Mouse (Mus musculus) embryonic facial prominence, embryonic 11.5 days (tissue): ENCODE data around the gene Add1. TPM values are rescaled to one million over a fixed set of nuclear protein-coding genes. Genes with fewer than 3 reads are reported as not detected.

Experiments used
- ATAC-seq: fragments of 200-750 bp; cut with Nextera tagmentation; replicated peaks from 2 replicates; pipeline ENCODE4 v1.8.0; 2017; ENCODE audit warnings: low read depth; ENCODE audit not compliant: insufficient number of reproducible peaks, low FRiP score, low TSS enrichment
- DNase-seq: peaks from one replicate; pipeline ENCODE4 v3.0.0-alpha.2; 2015; ENCODE audit warnings: low spot score
- H3K27ac ChIP-seq: fragments of 300-500 bp; sonication (generic); replicated peaks from 2 replicates; pipeline ENCODE4 v1.5.1; 2014; ENCODE audit warnings: mild to moderate bottlenecking, low read depth, low read length, control low read depth
- H3K27me3 ChIP-seq: fragments of 300-500 bp; sonication (generic); 2 replicates; pipeline ENCODE4 v1.6.1; 2014; ENCODE audit warnings: mild to moderate bottlenecking, low read length, moderate library complexity, mixed read lengths; ENCODE audit not compliant: control insufficient read depth, insufficient read depth
- H3K36me3 ChIP-seq: fragments of 300-500 bp; sonication (generic); replicated peaks from 2 replicates; pipeline ENCODE4 v1.6.1; 2014; ENCODE audit warnings: low read depth, mild to moderate bottlenecking, low read length, moderate library complexity, mixed read lengths; ENCODE audit not compliant: control insufficient read depth, insufficient read depth
- H3K4me1 ChIP-seq: fragments of 300-500 bp; sonication (generic); 2 replicates; pipeline ENCODE4 v1.6.1; 2014; ENCODE audit warnings: low read length, mixed read lengths; ENCODE audit not compliant: control insufficient read depth, insufficient read depth
- H3K4me2 ChIP-seq: fragments of 300-500 bp; sonication (generic); 2 replicates; pipeline ENCODE4 v1.6.1; 2014; ENCODE audit warnings: low read depth, mild to moderate bottlenecking, control low read depth, low read length, moderate library complexity
- H3K4me3 ChIP-seq: fragments of 300-500 bp; sonication (generic); 2 replicates; pipeline ENCODE4 v1.5.1; 2014; ENCODE audit warnings: low read depth, low read length, control low read depth
- H3K9ac ChIP-seq: fragments of 300-500 bp; sonication (generic); replicated peaks from 2 replicates; pipeline ENCODE4 v1.6.1; 2014; ENCODE audit warnings: mild to moderate bottlenecking, control low read depth, low read length
- H3K9me3 ChIP-seq: fragments of 300-500 bp; sonication (generic); replicated peaks from 2 replicates; pipeline ENCODE4 v1.6.1; 2016; ENCODE audit warnings: mild to moderate bottlenecking, low read length, inconsistent platforms, mixed read lengths; ENCODE audit not compliant: control insufficient read depth
- WGBS: fragments of 180-500 bp; shearing (Covaris S2); extraction: QIAGEN DNeasy Blood & Tissue Kit; methylation state at CpG from one replicate; pipeline ENCODE4 v1.1.7; 2014; 5-methylcytosine and 5-hydroxymethylcytosine counted together
- polyA plus RNA-seq: library from polyadenylated mRNA; unstranded; fragments of >200 nt; fragmentation: Nextera tagmentation; extraction: Ambion mirVana; gene quantifications from 2 replicates; pipeline ENCODE4 v1.2.1, GENCODE M21; 2014

Gene Add1
- polyA plus RNA-seq, 1 experiment from 2014 or later: 145 TPM

DNA sequence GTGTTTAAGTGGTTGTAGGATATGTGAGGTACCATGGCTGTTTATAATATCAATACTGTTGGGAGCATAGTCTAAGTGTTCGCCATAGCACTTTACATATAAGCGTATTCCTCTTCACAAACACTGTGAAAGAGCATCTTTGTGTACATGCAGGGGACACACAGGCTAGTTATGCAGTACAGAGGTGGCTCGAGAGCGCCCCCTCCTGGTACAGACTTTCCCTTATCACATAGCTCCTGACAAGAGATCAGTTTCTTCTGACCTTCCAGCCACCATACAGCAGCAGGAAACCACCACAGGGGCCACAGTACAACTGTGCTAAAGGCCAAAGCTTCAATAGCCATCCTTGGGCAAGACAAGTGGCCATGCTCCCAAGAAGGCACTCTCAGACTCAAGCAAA, 74.1 kb downstream of the Add1 start:
- ATAC-seq (no peak), DNase-seq (peak; percentile 70)
- Histone ChIP-seq H3K36me3 (peaks cover 8% of the 10 kb centered on the region), H3K9me3 (no peaks in the 10 kb centered on the region), H3K4me1 (no peaks in the 10 kb centered on the region), H3K27me3 (no peaks in the 10 kb centered on the region), H3K4me2 (no peak overlapping the region), H3K9ac (no peak overlapping the region), H3K4me3 (no peak overlapping the region), H3K27ac (no peak overlapping the region)
- WGBS: 48% methylated on average over 4 of the region's 4 CpGs

DNA sequence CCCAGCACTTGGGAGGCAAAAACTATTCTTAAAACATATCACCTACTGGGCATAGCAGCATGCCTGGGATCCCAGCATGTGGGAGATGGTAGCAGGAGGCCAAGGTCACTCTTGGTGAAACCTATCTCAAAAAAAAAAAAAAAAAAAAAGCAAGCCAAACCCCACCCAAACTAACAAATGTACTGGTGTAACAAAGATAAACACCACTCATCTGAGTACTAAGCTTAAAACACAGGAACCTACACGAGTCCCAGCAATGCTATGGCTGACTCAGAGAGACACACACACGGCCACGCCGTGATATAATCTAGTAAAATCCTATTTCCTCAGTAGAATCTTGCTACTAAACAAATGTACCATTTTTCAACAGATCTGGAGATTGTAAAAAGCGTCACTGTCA, 79.5 kb downstream of the Add1 start:
- H3K4me3 ChIP-seq: no peak overlapping the region
- no peak overlapping the region for H3K4me2 ChIP-seq
- no peaks in the 10 kb centered on the region for H3K27me3 ChIP-seq
- H3K9me3 ChIP-seq: no peaks in the 10 kb centered on the region
- no peaks in the 10 kb centered on the region for H3K4me1 ChIP-seq
- H3K9ac ChIP-seq: no peak overlapping the region
- DNase-seq: no peak
- ATAC-seq: no peak
- 93% methylated on average over 5 of the region's 5 CpGs for WGBS
- H3K27ac ChIP-seq: no peak overlapping the region
- peaks cover 15% of the 10 kb centered on the region for H3K36me3 ChIP-seq

DNA sequence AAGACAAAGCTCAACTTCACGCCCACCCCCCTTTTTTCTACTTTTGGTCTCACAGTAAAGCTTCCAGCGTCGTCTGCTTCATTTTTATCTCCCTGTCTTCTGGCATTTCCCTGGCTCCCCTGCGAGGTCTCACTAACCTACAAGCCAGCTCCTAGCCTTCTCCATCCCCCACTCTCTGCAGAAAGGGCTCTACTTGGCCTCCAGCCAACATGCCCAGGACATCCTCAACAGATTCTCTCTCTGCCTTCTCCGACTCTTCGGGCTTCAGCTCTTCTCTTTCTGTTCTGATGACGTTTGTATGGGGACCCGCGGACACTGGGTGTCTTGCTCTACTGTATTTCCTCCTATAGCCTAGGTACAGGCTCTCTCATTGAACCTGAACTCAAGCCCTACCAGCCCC, 81.4 kb downstream of the Add1 start:
- no peak for DNase-seq

DNA sequence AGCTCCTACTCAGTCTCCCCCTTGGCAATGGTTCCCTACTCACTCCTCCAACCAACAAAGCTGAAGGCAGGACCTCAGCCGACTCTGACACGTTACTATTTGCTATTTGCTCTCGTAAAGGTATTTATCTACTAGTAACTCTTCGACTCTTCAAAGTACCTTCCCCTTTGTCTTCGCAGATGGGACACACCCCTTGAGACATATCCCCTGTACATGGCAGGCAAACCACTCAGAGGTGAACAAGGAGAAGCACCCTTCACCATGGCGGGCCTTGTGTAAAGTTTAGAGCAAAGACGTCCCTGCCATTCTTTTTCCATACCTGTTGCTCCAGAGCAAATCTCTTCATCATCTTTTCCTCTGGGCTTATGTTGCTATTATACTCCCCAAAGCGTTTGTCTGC, 84.1 kb downstream of the Add1 start:
- no peaks in the 10 kb centered on the region for H3K4me1 ChIP-seq
- no peak for ATAC-seq
- WGBS: 92% methylated on average over 8 of the region's 8 CpGs
- no peak overlapping the region for H3K27ac ChIP-seq
- no peak overlapping the region for H3K4me3 ChIP-seq
- H3K27me3 ChIP-seq: no peaks in the 10 kb centered on the region
- DNase-seq: no peak
- H3K9ac ChIP-seq: no peak overlapping the region
- no peaks in the 10 kb centered on the region for H3K9me3 ChIP-seq
- H3K36me3 ChIP-seq: peaks cover 9% of the 10 kb centered on the region
- no peak overlapping the region for H3K4me2 ChIP-seq

More for the DNA sequence above, 81.4 kb downstream of the Add1 start:
- H3K9me3 ChIP-seq: no peaks in the 10 kb centered on the region
- no peaks in the 10 kb centered on the region for H3K27me3 ChIP-seq
- H3K4me1 ChIP-seq: no peaks in the 10 kb centered on the region
- H3K9ac ChIP-seq: no peak overlapping the region
- no peak overlapping the region for H3K4me3 ChIP-seq
- H3K4me2 ChIP-seq: no peak overlapping the region
- H3K27ac ChIP-seq: no peak overlapping the region
- H3K36me3 ChIP-seq: peaks cover 13% of the 10 kb centered on the region
- no peak for ATAC-seq
- WGBS: 89% methylated on average over 9 of the region's 9 CpGs

DNA sequence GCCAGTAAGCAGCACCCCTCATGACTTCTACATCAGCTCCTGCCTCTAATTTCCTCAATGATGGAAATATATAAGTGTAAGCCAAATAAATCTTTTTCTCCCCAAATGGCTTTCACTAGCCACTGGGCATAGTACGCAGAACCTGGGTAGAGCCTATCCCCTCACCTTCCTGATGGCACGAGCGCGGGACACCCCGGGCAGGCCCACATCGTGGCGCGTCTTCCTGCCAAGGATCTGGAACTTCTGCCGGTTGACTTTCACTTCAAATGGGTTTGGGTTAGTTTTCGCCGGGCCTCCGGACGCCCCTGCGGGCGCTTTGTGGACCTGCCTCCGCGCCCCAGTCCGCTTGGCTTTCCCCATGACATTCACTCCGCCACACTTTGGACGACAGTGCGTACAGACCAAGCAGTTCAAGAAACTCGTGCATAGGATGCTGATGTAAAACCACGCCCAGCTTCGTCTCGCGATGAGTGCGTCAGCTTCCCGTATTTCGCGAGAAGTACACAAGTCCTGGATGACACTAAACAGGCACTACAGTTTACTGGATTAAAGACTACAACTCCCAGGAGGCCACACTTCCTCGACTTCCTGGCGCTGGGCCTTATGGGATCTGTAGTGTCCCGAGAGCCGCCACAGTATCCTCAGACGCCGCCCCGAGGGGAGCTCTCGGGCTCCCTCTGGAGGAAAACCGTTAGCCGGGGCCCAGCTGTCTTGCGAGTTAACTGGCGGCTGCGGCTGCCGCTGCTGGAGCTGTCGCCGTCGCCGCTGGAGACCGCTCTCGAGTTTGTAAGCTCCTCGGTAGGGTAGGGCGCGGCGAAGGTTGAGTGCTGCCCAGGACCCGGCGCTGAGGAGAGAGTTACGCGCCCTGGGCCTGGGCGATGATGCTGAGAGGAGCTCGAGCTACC, 86.5 kb downstream of the Add1 start, which contains the start of the genes Nop14 and Grk4:
Gene Nop14 (minus strand): TSS at position 463 of the 905 bp plus-strand sequence.
Gene Grk4 (plus strand): TSS at position 694 of the 905 bp plus-strand sequence.
- H3K27ac ChIP-seq: peak within 1 kb of the TSS; percentile 73; the same call in 1 of the 2 replicates
- peak; percentile 100 for DNase-seq
- H3K4me1 ChIP-seq: no peaks in the 10 kb centered on the region
- no peaks in the 10 kb centered on the region for H3K27me3 ChIP-seq
- H3K36me3 ChIP-seq: peaks cover 5% of the 10 kb centered on the region
- WGBS: under 1% methylated on average over 60 of the region's 60 CpGs
- peak within 1 kb of the TSS; percentile 72 for H3K4me2 ChIP-seq
- peak within 1 kb of the TSS; percentile 75 for H3K9ac ChIP-seq
- H3K4me3 ChIP-seq: peak within 1 kb of the TSS; percentile 51
- no peaks in the 10 kb centered on the region for H3K9me3 ChIP-seq
- ATAC-seq: peak; percentile 100

DNA sequence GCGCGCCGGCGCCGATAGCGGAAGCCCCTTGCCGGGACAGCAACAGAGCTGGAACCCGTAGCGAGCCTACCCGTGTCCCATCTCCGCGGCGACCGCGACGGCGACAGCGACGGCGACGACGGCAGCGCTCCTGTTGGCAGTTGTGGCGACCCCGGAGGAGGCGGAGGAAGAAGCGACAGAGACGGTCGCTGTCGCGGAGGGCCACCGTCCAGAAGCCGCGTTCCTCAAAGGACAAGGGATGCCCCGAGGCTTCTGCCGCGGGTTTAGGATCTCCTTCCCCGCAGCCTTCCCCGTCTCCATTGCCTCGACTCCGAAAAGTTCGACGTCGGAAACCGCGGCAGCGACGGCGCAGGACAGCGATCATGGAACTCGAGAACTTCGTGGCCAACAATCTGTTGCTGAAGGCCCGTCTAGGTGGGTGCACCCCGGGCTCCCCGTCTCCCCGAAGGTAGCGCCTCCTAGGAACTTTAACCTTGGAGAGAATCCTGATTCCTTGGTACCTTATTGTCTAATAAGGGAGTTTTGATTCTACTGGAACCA, 87.2 kb downstream of the Add1 start:
- Histone ChIP-seq H3K4me3 (peak overlapping the region; percentile 51), H3K27me3 (no peaks in the 10 kb centered on the region), H3K4me1 (no peaks in the 10 kb centered on the region), H3K4me2 (peak overlapping the region; percentile 72), H3K27ac (peak overlapping the region; percentile 73; the same call in 1 of the 2 replicates), H3K9ac (peak overlapping the region; percentile 75), H3K36me3 (no peaks in the 10 kb centered on the region), H3K9me3 (no peaks in the 10 kb centered on the region)
- under 1% methylated on average over 57 of the region's 57 CpGs for WGBS
- ATAC-seq (no peak), DNase-seq (peak; percentile 46)

DNA sequence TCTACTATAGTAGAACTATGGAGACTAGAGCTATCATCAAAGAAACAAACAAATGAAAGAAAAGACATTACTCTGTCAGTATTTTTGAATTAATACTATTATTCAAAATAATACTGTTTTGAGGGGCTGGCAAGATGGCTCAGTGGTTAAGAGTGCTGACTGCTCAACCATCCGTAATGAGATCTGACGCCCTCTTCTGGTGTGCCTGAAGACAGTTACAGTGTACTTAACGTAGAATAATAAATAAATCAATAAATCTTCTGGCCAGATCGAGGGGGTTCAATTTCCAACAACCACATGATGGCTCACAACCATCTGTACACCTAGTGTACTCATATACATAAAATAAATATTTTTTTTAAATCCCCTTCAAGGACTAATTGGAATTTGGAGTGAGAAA, 88.4 kb downstream of the Add1 start:
- no peaks in the 10 kb centered on the region for H3K27me3 ChIP-seq
- ATAC-seq (no peak), DNase-seq (no peak)
- H3K9ac ChIP-seq: no peak overlapping the region
- no peaks in the 10 kb centered on the region for H3K9me3 ChIP-seq
- H3K4me3 ChIP-seq: no peak overlapping the region
- H3K4me1 ChIP-seq: no peaks in the 10 kb centered on the region
- no peaks in the 10 kb centered on the region for H3K36me3 ChIP-seq
- H3K27ac ChIP-seq: no peak overlapping the region
- H3K4me2 ChIP-seq: no peak overlapping the region
- WGBS: 80% methylated on average over 4 of the region's 4 CpGs

DNA sequence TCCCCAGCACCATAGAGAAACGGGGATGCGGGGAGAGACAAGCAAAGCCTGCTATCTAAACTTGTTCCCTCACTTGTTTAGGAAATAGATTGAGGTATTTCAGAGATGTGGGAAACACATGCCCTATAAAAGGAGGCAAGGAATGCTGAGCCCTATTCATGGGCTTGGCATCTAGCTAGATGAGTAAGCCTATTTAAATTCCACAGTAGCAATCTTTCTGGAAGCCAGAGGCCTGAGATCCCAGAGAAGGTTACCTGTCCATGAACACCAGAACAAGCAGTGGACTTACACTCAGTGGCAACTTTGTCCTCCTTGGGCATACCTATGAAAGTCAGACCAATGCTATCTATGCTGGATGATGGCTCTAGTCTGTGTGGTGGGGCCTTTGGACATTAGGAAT, 89.8 kb downstream of the Add1 start:
- ATAC-seq: no peak
- H3K4me2 ChIP-seq: no peak overlapping the region
- DNase-seq: no peak
- H3K36me3 ChIP-seq: no peaks in the 10 kb centered on the region
- no peaks in the 10 kb centered on the region for H3K27me3 ChIP-seq
- H3K27ac ChIP-seq: no peak overlapping the region
- no peak overlapping the region for H3K9ac ChIP-seq
- H3K9me3 ChIP-seq: no peaks in the 10 kb centered on the region
- 91% methylated on average over 2 of the region's 2 CpGs for WGBS
- H3K4me1 ChIP-seq: no peaks in the 10 kb centered on the region
- no peak overlapping the region for H3K4me3 ChIP-seq
